Mouse (Mus musculus) bone marrow, adult 2 months (tissue): ENCODE measurements around the gene Oxsr1.

ENCODE experiments used
- CTCF ChIP-seq: fragments of 200-500 bp; IDR thresholded peaks from 2 replicates; pipeline ENCODE4 v1.5.1; 2011; ENCODE audit warnings: low read length, control low read depth; ENCODE audit not compliant: control insufficient read depth, insufficient read depth
- POLR2A ChIP-seq: fragments of 200-500 bp; IDR thresholded peaks from 2 replicates; pipeline ENCODE4 v1.6.1; 2011; ENCODE audit warnings: low read depth, mild to moderate bottlenecking, control low read depth, low read length, borderline replicate concordance; ENCODE audit not compliant: control insufficient read depth

DNA sequence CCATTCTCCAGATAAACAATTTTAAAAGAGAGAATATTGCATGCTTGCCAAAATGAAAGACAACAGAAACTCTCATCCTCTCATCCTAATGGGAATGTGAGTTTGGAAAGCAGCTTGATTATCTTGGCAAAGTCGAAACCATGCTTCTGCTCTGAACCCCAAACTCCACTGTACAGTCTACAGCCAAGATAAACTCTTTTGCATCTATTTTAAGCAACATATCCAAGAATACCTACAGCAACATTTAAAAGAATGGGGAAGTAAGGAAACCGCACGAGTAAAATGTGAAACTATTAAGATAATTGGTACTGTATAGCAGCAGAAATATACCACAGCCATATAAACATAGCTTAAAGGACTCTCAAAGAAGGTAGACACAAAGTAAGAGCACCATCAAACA lies 6.3 kb upstream of the Oxsr1 start:
- TF ChIP-seq CTCF (no peak), POLR2A (no peak)
